Mouse (Mus musculus): ENCODE results near the gene H2-Eb1.

DNA sequence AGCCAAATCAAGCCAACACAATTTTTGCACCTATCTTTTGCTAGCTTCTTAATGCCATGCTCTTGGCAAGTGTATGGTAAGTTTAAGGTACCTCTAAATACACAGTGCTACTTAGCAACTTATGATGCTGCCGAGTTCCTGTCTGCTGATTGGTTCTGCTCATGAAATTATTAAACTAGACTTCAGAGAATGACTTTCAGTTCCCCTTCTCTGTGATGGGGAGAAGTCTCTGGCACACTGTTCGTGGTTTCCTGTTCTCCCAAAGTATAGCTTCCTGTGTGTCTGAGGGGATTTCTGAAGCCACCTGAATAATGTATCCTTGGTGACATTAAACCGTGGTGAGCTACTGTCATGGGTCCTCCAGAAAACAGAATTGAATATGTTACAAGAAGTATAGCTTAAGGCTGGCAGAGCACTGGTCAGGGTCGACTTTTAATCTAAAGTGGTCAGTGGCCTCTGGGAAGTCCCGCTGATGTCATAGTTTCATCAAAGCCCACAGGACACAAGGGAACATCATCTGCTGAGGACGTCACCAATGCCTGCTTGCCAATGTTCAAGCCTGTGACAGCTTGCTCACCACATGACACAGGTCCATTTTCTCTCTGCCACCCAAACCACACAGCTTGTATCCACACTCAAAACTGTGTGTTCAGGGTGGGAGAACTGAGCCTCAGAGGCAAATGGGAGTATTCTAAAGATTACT, 42.1 kb downstream of the H2-Eb1 start:
- no peak for TF ChIP-seq EP300 (IDR thresholded peaks at IDR 0.05; ENCODE audit: insufficient read depth, low read depth, low read length)
- TF ChIP-seq POLR2A (IDR thresholded peaks at IDR 0.05; ENCODE audit: insufficient read depth, low read depth, low read length) = no peak

Data from heart, adult 2 months (tissue).